Mouse (Mus musculus) gastrocnemius, postnatal 36 days (tissue): ENCODE data around the gene Rpia. TPM values are rescaled to one million over a fixed set of nuclear protein-coding genes. Genes with fewer than 3 reads are reported as not detected.
"Not testable (repeated sequence)": the region's sequence is repeated elsewhere in the genome, so short reads cannot be mapped to it uniquely, and the experiment has no call there.

Source experiments
- DNase-seq, 2 experiments: peaks; one replicate each; pipeline ENCODE4 v3.0.0; 2022
- intact Hi-C: fragments of 180-260 bp; cut with DNase I; formaldehyde crosslinking; loops from one replicate; pipeline ENCODE4 v1.15.1; 2025
- long read RNA-seq, 2 experiments: library from polyadenylated mRNA; stranded (forward); transcript quantifications; one replicate each; pipeline ENCODE4 v2.0.0; 2021
- total RNA-seq, 2 experiments: library from RNA; stranded (reverse); gene quantifications; 2 replicates each; pipeline ENCODE4 v1.2.3; 2021

Gene Rpia
- total RNA-seq = 10 to 100 TPM; 12.1 to 16.3 TPM
- long read RNA-seq, experiment 1 = 0 reads
- long read RNA-seq, experiment 2, partial matches to known transcripts = 0 of 1 reads
- long read RNA-seq, experiment 2, other reads (novel, unspliced or antisense) = 1 of 1 reads

DNA sequence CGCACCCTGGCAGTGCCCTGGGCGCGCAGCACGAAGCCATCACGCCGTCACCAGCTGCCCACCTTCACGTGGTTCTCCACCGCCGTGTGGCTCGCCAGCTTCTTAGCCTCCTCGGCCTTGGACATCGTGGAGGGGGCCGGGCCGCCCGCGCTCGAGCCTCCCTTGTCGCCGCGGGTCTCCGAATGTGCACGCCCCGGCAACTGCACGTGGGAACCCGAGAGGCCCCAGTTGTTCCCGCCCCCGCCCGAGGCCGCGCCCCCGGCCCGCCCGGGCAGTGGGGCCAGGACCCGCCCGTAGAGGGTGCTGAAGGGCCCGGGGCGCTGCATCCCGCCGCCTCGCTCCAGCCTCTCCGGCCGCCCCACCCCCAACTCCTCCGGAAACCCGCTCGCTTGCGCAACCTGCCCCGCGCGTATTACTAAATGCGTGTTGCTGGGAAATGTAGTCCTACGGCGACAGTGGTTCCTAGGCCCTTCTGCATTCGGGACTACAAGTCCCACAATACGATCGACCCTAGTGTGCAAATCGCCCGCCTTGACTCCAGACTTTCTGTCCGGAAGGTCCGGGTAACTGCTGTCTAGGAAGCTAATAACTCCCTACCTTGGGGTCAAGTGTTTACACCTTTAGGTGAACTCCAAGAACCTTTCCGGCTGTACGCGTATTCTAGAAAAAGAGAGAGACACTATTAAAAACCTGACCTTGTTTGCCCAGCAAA, at the start of gene Rpia:
Gene Rpia (minus strand): TSS at position 409 of the 712 bp plus-strand sequence.
- intact Hi-C loops = loop anchor here (10.0 kb wide), 1 partner anchor 1033 kb away; the partner anchor contains the start of gene Mrpl35
- DNase-seq = peak; percentile 97 to 99

GRCm38 (mm10) chr6:70840281-70840680, 48.2 kb upstream of the Rpia start:
- DNase-seq = no peak
- intact Hi-C loops = no loop called here

DNA sequence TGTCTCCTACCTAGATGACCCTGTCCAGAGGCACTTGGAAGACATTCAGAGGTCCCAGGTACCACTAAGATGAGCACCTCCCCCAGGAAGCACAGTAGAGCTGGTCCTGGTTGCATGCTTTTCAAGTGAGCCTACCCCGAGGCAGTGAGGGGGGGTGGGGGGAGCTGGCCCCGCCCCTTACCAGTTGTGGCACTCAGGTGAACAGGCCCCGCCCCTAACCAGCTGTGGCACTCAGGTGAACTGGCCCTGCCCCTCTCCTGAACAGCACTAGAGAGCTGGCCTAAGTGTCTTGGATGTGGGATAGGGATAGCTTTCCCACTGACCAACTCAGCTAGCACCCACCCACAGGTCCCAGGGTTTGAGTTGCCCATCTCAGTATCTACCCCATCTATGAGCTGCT, 46.5 kb upstream of the Rpia start:
- DNase-seq = no peak
- intact Hi-C loops = no loop called here

DNA sequence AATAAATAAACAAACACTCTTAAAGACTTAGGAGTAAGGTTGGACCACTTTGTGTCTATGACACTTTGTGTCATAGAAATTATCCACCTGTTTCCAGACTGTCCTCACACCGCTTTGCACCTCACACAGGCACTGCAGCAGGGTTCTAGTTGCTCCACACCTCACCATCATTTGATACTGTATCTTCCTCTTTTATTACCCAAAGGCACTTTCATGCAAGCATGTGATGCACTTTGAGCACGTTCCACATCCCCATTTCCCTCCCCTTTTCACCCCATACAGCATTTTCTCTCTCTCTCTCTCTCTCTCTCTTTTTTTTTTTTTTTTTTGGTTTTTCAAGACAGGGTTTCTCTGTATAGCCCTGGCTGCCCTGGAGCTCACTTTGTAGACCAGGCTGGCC, 45.3 kb upstream of the Rpia start:
- no peak for DNase-seq
- intact Hi-C loops = no loop called here

- no peak for DNase-seq
- intact Hi-C loops = no loop called here
These were observed 39.3 kb upstream of the Rpia start for GRCm38 (mm10) chr6:70831179-70831839.

GRCm38 (mm10) chr6:70830552-70830951, 38.5 kb upstream of the Rpia start:
- intact Hi-C loops = no loop called here
- no peak for DNase-seq

DNA sequence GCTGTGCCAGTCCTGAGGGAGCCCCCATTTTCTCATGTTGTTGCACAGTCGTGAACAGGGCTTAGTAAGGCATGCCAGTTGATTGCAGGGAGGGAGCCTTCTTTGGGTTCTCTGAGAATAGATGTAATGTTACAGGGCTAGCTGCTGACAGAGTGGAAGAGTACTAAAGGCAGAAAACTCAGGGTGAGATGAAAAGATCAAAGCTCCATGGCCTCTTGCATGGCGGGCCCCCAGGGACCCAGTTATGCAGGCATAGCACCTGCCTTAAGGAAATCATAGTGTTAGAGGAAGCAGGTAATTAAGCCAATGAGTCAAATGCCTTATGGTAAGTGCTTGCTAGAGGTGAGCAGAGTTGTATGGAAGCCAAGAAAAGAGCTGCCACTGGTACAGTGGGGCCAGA, 37.4 kb upstream of the Rpia start:
- intact Hi-C loops = no loop called here
- no peak for DNase-seq

DNA sequence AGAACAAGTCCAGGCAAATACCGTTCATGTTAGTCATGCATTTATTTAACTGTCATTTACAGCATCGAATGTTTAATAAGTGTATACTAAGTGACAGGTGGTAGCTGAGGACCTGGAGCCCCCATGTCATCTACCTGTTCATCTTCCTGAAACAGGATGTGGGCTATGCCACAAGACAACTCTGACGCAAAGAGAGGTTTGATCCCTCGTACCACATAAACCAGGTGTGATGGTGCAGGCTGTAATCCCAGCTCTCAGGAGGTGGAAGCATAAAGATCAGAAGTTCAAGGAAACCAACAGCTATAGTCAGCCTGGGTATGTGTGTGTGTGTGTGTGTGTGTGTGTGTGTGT, 32.9 kb upstream of the Rpia start:
- DNase-seq = no peak
- intact Hi-C loops = no loop called here

DNA sequence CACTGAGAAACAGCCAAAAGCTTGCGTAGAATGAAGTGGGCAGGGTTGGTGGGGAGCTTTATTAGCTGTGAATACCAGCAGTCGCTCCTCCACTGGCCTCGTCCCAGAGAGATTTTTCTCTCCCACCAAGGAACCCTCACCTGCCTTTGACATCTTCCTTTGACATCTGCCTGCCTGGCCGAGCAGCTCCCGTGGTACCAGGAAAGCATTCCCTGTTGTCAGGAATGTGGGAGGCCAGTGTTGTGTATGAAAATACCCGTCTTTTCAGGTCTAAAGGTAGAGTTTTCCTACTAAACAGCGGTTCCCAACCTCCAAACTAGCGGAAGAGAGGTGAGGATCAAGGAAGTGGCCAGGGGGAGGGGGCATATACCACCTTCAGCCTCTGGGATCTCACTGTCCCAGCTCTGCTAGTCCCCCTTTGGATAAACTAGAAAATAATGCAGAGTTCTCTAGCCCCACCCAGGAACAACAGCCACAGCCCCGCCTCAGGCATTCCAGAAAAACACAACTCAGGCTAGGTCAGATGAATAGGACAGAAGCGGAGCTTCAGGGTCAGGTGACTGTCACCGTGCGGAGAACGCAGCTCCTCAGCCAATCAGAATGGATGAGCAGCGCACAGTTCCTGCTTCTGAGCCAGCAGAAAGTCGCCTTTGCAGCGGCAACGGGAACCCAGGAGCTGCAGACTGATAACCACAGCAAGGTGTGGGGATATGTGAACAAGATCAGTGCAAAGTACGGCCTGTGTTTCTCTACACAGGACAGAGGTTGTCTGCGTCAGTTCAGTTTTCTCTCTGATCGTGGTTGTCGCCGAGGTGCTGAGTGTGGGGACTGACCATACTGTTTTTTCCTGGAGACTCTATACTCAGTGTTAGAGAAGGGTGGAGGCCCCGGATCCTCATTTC, 32.3 kb upstream of the Rpia start:
- peak; percentile 24 to 40 for DNase-seq
- intact Hi-C loops = no loop called here

GRCm38 (mm10) chr6:70823277-70823676, 31.2 kb upstream of the Rpia start:
- intact Hi-C loops = not testable (repeated sequence)

GRCm38 (mm10) chr6:70822386-70822910, 30.4 kb upstream of the Rpia start:
- DNase-seq = no peak
- intact Hi-C loops = no loop called here

More at GRCm38 (mm10) chr6:70823277-70823676, 31.2 kb upstream of the Rpia start:
- not testable (repeated sequence) for DNase-seq

GRCm38 (mm10) chr6:70821566-70821965, 29.5 kb upstream of the Rpia start:
- no peak for DNase-seq
- intact Hi-C loops = no loop called here

DNA sequence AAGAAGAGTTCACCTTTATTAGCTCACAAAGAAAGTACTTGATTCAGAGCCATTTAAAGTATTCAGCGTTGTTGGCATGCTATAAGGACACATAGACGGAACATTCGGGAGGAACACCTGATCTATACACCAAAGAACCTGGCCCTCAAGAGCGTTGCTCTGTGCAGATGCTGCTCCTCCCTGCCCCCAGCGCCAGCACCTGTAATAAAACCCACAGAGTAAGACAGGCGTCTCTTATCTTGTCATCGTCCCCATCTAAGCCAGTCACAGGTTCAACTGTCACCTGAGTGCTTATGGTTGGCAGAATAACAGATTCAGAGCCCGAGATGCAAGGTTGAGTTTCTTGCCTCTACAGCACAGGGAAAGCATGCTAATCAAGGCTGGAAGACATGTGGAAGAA, 23.4 kb upstream of the Rpia start:
- no peak for DNase-seq
- intact Hi-C loops = no loop called here

GRCm38 (mm10) chr6:70814629-70814950, 22.6 kb upstream of the Rpia start:
- no peak for DNase-seq
- intact Hi-C loops = no loop called here

DNA sequence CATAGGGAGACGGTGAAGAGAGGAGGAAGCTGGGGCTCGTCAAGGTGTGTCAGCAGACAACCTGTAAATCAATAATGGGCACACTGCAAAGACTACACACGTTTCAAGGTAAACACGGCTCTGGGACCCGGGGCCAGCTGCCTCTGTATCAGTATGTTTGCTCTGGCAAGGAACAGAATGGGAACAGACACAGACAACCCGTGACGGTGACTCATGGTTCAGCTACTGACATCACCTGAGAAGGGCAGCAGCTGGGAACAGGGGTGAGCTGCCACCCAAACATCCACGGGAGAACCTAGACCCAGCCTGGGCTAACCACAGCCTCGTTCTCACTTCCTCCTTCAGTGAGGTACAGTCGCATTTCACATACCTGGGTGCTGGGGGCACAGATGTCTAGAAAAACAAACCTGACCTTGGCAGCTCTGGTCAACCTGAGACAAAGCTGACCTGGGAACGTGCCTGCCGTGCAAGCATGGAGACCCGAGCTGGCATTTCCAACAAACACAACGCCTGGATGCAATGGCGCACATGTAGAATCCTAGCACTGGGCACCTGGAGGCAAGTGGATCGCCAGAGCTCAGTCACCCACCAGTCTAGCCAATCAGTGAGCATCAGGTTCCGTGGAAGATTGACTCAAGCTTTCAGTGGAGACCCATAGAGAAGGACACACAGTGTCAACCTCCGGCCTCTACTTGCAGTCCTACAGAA, 22.0 kb upstream of the Rpia start:
- DNase-seq = no peak
- intact Hi-C loops = no loop called here

GRCm38 (mm10) chr6:70812526-70812895, 20.5 kb upstream of the Rpia start:
- intact Hi-C loops = loop anchor here (1.0 kb wide), 1 partner anchor 72 kb away; no protein-coding TSS in a partner anchor
- no peak for DNase-seq

DNA sequence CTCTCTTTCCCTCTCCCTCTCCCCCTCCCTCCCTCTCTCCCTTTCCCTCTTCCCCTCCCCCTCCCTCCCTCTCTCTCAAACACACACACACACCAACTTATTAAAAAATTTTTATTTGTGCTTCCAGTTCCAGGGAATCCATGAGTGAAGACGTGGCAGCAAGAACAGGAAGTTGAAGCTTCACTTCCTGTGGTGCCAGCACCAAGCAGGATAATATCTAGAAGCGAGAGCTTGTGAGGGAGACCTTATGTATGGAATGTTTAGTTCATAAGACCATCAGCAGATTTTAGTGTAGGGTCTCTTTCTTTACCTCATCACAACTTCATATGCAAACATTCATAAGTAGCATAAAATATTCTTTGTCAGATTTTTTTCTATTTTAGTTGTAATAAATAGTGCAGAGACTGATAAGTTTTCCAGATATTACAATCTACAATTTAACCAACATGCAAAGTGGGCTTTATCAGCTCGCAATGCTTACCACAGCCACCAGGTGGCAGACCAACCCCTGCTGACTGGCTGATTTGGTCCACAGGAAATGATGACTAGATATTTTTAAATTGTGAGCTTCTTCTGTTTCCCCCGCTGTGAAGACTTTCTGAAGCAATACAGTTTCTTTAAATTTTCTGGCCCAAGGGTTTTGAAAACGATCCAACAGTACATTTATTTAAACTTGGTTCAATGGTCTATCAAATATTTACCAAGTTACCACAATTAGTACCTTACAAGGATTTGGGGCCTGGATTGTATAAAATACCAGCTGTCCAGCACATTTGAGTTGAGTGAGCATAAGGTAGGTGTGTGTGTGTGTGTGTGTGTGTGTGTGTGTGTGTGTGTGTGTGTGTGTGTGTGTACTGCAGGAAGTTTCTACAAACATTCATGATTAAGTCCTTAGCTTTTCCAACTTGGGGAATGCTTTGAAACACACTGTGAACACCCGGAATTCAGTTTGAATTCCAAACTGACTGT, 19.8 kb upstream of the Rpia start:
- intact Hi-C loops = loop anchor here (1.0 kb wide), 2 partner anchors 69 to 72 kb away; no protein-coding TSS in a partner anchor
- DNase-seq = peak; percentile 76 to 79

DNA sequence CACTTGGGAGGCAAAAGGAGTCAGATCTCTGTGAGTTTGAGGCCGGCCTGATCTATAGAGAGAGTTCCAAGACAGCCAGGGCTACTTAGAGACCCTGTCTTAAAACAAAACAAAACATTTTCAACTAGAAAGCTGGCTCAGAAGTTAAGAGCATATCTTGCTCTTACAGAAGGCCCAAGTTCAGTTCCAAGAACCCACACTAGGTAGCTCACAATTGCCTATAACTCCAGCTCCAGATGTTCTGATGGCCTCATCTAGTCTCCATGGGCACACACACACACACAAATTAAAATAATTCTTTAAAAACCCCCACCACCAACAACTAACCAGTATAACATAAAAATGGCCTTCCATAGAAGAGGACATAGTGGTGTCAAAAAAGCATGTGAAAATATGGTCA, 18.5 kb upstream of the Rpia start:
- no peak for DNase-seq
- intact Hi-C loops = no loop called here

- no peak for DNase-seq
- intact Hi-C loops = loop anchor here (10.0 kb wide), 1 partner anchor 318 kb away; no protein-coding TSS in a partner anchor
These were observed 14.5 kb upstream of the Rpia start for GRCm38 (mm10) chr6:70806514-70806912.
